Mouse (Mus musculus): ENCODE data around the gene Mgst1.

GRCm38 (mm10) chr6:138143450-138143849 is 3.3 kb downstream of the Mgst1 start:
- TF ChIP-seq CHD2 (IDR thresholded peaks at IDR 0.05; ENCODE audit: low read depth, low read length) (no peak), ZC3H11A (IDR thresholded peaks at IDR 0.05; ENCODE audit: borderline replicate concordance, low read depth, low read length) (no peak), MAFK (IDR thresholded peaks at IDR 0.05; ENCODE audit: insufficient read depth, low read depth, low read length) (no peak)

Measured in ES-E14 (cell line).